Mouse (Mus musculus): ENCODE results near the gene Rin2.
"Not testable (repeated sequence)": the region's sequence is repeated elsewhere in the genome, so short reads cannot be mapped to it uniquely, and the experiment has no call there.

Rin2 gene

DNA sequence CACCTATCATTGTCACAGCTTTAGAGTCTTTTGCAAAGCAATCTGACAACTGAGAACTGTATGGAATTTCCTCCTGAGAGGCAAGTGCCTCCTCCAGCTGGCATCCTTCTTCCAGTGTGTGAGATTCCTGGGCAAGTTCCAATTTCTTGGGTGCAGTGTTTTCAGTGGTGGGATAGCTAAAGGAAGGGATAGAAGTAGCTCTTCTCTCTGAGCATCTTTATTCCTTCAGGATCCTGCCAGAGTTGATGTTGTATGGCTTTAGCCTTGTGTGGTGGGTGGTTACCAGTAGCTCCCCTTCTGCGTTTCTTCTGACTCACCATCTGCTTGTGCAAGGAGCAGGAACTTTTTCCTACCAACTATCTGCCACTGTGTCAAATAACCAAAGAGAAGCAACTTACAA, 9.1 kb downstream of the Rin2 start:
- peak in 1 of 2 experiments; percentile 15 for DNase-seq

DNA sequence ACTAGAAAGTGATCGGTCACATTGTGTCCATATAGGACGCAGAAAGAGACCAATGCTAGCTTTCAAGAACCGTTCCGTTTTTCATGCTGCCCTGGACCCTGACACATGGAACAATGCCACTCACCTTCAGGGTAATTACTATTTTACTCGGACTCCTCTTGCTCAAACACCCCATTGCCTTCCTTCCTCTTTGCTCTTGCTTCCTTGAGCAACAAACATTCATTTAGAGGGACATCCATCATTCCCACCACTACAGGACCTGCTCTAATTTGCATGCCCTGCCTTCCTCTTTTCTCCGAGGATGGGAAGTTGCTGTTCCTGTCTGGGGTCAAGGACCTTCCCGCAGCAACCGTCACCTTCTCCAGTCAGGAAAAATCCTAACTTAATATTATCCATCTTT, 9.9 kb downstream of the Rin2 start:
- DNase-seq = no peak

DNA sequence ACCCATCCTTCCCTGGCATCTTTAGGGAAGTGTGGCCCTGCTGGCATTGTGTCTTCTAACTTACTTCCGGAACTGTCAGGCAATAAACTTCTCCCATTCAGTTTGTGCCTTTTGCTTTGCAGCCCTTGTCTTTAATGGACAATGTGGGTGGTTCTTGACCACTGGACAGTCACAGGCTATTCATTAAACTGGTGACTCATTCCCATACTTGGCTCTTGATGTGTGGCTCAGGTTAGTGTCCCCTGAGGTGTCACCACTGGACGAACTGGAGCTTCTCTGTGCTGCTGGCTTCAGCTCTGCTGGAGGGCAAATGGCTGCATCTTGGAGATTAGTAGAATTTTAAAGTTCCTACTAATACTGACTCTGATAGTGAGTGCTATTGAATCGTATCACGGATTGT, 11.0 kb downstream of the Rin2 start:
- no peak for DNase-seq

DNA sequence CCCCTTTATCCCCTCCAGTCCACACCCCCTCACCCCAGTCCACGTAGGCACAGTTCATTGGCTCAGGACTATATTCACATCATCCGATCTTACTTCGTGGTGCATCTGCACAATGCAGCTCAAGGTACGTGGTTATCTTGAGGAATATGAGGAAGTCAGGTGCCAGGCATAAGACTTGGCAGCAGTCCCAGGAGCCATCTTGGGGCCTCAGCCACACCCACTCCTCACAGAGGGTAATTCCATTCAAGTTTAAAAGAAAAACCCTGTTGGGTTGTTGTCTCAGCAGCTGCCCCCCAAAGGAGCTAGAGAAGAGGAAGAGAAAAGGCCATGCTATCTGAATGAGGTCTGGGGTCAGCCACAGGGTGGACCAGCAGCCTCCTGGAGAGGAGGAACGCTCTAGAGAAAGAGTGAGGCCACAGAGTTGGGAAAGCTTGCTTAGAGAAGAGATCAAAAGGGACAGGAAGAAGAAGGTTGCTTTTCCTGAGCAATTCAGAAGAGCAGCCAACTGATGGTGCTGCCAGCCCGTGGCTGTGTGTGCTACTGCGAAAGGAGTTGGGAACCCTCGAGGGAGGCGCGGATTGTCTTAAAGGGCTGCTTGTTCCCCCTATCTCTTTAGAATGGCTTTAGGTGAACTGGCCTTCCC, 16.5 kb downstream of the Rin2 start:
- DNase-seq = no peak

DNA sequence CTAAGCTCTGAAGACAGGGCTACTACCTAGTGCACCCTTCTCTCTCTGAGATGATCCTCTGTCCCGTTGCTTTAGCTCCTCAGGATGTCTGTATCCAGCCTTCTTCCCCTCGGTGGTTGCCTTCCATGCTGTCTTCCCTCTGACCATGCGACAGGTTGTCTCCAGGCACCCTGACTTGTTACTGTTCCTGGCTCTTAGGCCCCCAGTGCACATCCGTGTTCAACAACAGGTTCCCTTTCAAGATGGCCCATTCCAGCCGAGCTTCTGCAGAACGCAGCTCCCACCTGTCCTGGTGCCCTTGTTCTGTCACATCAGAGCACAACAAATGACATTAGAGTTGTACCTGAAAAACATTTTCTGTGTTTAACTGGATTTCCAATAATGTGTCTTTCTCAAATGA, 22.1 kb downstream of the Rin2 start:
- no peak for DNase-seq

DNA sequence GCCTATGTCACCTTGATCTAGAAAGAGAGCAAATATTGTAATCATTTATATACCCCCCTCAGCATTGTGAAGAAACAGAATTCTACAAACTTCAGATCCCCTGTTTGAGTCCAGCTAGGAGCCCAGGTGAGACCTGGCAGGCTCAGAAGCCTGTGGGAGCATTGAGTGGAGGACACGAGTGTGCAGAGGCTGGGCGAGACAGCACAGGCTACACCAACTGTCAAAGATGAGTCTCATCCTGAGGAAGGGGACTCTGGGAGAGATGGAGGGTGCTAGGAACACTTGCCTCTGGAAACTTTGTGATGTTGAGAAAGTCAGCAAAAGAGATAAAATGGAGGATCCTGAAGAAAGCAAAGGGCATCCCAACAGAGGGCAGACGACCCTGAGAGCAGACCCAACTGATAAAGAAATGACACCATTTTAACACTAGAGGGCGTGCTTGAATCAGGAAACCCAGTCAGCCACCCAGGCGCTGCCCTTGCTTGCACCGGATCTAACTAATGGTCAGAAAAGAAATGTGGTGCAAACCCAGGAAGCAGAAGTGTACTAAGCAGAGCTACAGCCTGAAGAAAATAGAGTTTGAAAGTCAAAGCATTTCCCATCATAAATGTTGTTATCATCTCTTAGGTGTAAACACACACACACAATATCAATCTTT, 24.5 kb downstream of the Rin2 start:
- peak; percentile 73 to 80 for DNase-seq

DNA sequence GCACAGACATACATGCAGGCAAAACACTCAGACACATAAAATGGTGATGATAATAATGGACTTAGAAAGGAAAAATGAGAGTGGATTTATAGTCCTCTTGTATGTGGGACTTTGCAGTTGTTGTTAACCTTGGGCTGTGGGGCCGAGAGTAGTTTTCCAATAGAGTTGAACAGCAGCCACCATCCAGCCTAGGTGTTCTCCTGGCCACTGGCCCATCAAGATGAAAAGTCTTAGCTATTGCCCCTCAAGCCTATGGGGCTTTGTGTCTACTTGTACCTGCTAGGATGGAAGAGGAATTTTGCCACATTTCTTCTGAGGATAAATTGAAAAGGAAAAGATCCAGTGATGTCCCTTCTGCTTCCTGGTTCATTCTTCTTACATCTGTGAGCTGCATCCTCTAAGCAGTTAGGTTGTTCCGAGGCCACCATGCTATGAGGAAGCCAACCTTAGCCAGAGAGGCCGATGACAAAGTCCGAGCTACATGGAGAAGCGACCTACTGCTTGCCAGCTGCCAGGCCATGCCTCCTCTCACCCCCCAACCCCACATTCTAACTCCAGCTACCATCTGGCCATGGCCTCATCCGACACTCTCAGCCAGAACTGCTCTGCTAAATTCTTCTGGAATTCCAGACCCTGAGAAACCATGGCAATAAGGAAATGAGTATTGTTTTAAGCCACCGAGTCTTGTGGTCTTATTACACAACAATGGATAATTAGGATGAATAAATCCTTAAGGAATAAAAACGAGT, 25.4 kb downstream of the Rin2 start:
- peak; percentile 58 to 72 for DNase-seq

DNA sequence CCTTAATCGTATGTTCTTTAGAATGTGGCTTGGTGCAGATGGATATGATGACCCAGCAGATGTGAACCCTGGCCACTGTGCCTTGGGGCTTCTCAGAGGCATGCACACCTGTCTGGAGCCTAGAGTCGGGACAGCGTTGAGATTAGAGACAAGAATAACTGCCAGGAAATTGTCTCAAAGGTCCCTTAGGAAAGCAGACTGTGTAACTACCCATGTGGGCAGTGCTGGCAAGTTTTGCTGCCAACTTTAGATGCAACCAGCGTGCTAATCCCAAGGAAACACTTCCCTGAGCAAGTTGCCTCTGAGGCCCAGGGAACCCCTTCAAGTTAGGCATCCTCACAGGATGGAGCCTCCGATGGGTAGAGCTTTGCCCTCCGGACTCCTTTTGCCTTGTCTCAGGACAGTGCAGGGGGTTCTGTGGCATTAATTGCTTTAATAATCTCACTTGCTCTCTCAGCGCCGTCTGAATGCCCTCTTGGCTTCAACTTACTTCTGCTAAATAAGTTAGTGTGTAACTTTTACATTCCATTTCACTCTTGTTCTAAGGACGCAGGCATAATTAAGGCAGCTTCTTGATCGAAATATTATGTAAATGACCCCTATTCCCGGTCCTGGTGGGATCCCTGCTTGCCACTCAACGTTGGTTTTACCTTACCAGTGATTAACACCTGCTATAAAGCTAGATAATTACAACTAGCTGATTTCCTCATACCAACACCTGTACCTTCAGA, 26.8 kb downstream of the Rin2 start:
- DNase-seq = peak; percentile 14 to 28

DNA sequence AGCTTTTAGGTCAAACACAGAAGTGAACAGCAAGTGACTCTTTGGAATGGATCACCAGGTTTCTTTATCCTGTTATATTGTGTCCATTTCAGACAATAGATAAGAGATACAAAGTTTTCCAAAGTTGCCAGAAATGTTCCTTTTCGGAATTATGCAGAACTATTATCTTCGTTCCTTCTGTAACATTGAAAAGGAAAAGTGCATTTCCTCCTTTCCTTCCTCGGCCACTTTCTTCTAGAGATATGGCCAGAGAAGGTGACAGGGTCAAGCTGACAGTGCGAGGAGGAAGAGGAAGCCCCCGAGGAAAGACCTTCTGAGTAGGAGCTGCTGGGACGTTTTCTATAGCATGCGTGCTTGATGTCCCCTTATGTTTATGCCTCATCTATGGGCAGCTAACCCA, 29.7 kb downstream of the Rin2 start:
- no peak for DNase-seq

DNA sequence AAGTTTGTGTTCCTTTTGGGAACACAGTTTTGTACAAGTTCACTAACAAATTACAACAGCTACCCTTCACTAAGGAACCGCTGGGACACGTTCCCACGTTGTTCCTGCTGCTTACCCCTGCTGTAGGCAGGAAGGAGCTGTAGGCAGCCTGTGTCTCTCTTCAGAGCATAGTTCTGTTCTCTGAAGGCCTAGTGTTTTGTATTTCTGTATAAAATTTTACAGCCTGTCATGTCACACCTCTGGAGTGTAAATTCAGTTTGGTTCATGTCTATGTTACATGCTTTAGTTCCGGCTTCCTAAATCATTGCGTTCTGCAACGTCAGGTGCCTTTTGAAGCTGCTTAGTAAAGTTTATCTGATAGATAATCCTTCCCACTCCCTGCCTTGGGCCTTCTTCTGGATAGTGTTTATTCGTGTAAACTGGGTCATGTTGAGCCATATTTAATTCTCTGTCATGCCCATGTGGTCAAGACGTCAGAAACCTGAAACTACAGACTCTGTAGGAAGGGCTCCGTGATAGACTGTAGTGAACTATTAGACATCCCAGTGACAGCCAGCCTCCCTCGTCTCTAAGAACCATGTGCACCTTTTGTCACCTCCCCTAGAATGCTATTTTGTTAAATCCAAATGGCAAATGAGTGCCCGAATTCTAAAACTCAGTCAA, 34.8 kb downstream of the Rin2 start:
- DNase-seq = no peak

DNA sequence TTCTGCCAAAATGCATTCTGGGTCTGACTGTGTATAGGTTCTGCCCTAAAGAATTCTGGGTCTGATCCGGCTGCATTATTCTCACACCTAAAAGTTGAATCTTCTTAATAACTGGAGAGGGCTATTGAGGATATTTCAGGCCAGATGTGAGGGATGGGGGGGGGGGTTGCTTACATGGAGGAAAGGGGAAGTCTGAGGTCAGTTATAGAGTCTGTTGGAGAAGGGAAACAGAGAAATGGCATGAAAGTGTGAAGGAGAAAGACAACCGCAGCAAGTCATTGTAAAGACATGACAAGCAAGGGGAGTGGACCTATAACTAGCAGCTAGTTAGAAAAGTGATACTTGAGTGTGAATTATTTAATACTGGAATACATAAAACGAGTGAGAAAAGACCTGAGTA, 36.5 kb downstream of the Rin2 start:
- DNase-seq = no peak

DNA sequence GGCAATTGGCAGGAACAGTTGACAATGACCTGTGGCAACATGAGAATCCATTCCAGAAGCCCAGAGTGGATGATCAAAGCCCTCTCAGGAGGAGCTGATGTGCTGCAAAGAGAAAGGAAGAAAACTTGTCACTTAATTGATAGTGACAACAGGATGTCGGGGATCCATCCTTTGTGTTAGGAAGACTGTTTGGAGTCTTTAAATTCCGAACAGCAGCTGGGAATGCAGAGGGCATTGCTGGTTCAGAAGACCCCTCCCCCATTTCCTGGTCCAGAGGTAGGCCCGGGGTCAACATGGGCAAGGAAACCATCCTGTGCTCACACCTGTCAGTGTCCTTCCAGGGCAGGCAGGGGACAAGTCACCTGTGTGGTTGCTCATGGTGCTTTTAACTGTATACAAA, 37.0 kb downstream of the Rin2 start:
- DNase-seq = no peak

DNA sequence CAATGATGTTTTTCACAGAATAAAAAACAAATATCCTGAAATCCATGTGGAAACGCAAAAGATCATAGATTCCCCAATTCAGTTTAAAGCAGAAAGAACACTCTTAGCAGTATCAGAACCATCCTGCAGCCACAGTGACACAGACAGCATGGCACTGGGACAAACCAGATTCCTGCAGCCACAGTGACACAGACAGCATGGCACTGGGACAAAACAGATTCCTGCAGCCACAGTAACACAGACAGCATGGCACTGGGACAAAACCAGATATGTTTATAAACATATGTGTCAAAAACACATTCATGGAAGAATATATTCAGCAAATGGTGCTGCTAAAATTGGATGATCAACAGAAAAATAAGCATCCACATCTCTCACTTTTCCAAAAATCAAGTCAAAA, 42.5 kb downstream of the Rin2 start:
- peak in 1 of 2 experiments; percentile 11 for DNase-seq

DNA sequence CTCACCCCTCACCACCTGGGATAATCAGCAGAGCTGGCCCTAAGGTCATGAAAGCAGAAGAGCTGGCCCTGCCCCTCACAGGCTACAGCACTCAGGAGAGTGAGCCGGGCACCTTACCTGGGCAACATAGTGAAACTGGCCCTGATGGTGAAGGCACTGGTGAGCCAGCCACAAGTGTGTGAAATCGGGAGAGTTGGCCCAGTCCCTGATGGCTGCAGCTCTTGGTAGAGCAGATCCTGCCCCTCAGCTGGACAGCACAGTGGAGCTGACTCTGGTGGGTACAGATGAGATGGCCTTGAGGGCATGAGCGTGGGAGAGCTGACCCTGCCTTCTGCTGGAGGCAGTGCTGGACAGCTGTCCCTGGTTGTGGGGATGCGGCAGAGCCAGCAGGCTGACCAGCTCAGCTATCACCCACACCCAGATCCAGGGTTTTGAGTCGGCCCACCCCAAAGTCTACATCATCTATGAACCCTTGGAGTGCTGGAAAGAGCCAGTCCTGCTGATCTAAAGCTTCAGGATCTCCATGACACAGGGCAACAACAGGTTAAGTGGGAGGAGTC, 43.7 kb downstream of the Rin2 start:
- no peak for DNase-seq

DNA sequence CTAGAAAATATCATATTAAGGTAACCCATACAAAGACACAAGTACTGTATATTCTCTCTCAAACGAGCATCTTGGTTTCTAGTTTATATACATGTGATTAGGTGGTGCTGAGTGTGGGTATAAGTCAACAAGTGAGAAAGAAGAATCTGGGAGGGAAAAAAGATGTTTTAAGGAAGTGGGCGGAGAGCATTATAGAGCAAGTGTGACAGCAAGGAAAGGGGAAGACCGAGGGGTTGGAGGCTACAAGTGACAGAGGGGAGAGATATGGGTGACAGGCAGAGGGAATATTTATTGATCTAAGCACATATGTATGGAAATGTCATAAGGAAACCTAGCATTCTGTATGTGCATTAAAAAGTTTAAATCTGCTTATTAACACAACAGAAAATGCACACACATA, 45.1 kb downstream of the Rin2 start:
- no peak for DNase-seq

DNA sequence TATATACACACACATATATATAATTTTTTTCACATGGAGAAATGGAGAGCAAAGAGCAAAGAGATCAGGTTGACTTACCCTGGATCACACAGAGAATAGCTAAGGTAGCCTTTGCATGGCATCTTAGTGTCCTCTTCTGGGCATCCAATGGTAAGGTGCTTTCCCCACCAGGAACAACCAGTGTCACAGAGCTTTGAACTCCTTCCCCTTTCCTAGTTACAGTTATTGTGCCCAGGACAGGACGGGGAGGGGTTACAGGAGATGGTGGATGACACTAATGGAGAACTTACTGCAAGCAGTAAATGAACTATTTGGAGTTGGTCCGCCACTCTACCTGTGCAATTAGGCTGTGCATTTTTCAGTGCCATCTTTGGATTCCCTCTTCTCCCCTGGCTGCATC, 45.7 kb downstream of the Rin2 start:
- DNase-seq = no peak

DNA sequence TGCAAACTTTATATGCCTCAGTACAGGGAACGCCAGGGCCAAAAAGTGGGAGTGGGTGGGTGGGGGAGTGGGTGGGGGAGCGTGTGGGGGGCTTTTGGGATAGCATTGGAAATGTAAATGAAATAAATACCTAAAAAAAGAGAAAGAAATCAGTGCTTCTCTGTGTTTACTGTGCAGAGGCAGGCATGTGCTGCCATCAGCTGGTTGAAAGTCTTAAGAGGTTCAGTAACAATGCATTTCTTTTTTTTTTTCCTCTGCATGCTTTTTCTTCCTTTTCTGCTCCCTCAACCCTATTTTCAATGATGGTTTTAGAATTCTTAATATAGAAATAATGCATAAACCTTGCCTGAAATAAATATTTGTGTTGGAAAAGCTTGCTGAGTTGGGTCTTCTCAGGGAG, 47.3 kb downstream of the Rin2 start:
- not testable (repeated sequence) for DNase-seq

DNA sequence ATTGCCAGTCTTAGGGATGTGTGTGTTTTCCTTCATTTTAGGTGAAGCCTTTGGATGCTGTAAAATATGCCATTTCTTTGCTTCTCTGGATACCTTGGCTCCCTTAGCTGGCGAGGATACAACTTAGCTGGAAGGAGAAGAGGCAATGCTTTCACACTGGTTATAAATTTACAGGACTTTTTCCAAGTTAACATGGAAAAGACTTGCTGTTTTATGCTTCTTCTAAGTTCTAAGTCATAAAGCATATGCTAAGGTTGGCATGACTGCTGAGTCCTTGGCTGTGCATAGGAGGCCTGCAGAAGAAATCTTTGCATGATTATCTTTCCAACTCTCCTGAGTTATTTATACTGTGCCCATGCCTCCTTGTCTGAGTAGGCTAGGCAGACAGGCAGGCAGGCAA, 49.3 kb downstream of the Rin2 start:
- no peak for DNase-seq

DNA sequence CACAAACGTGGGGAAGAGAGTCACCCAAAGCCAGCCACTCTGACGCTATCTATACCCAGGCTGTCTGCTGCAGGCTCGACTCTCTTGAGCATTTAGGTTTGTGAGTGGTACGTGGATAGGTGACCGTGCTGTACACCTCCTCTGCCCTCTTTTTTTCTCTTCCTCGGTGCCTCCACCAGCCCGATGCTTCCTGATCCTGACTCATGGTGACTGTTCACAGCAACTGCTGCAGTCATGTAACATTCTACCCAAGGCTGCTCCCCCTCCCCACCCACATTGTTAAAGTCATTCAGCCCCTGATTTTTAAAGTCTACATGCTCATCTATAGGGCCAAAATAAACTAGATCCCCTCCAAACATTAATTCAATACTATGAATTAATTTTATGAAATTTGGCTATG, 54.4 kb downstream of the Rin2 start:
- no peak for DNase-seq

DNA sequence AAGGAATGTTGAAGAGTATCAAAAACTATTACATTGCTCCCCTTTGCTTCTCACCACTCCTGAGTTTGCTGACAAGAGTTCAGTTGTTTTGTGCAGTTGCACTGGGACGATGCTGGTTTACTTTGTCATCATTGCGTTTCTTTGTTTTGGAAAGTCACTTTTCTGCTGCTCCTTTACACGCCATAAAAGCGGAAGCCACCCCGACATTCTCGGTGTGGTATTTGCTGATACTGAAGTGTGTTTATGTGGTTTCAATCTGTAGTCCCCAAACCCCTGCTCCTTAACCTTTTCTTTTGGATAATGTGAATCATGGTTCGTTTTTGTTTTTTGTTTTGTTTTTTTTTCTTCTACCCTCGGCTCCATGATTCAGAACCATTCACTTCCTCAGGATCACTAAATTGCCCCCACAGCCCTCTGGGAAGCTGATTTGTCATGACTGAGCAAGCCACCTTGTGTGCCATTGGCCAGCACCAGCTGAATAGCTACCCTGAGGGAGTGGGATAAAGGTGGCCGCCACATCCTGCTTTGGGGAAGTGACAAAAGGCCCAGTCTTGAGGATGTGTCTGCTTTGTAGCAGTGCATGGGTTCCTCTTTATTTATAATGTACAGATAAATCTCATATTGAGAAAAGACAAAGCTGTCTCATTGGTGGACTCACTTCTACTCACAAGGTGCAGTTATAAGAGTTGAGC, 55.3 kb downstream of the Rin2 start:
- no peak for DNase-seq

DNA sequence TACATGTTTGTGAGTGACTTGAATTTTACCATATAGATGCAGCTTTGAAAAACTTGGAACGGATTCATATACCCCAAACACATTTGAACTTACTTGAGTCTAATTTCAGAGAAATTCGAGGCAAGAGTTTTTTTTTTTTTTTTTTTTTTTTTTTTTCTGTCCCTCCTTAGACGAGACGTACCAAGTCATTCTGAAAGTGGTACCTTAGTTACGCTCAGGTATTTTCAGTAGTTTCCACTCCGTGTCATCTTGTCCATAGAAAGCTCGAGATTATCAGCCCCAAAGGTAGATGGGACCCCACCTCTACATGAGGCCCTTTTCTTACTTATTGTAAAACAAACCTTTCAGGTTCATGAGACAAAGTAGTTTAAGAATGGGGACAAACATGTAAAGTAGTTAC, 55.9 kb downstream of the Rin2 start:
- no peak for DNase-seq

DNA sequence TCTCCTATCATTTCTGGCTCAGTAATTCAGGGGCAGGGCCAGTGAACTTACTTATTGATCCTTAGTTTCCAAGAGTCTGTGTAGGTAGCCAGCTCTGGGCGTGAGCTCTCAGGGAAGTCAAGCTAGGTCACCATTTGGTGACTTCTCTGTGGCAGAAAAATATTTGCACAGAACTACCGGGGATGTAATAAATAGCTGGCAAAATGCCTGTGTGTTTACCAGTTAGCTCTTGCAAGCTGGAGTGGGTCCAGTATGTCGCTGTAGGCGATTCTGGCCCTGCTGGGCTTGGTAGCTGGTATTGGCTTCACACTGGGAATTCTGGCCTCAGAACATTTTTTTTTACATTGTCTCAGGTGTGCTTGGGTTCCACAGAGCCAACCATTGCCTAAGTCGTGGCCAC, 60.1 kb downstream of the Rin2 start:
- peak; percentile 20 to 51 for DNase-seq

Data from cerebellum, postnatal 10 days (tissue).